Mouse (Mus musculus) cerebellum, adult 11 months (tissue): ENCODE results near the gene Gtf3c2.
"Not testable (repeated sequence)": the region's sequence is repeated elsewhere in the genome, so short reads cannot be mapped to it uniquely, and the experiment has no call there.

ENCODE experiments used
- DNase-seq: peaks from one replicate; pipeline ENCODE4 v3.0.0; 2022

Gene Gtf3c2

GRCm38 (mm10) chr5:31179766-31180630 is at the start of gene Gtf3c2, which contains the start of gene Gm29609:
Gene Gtf3c2, minus strand, starts transcription at chr5:31180144.
Gene Gm29609, minus strand, starts transcription at chr5:31179911.
- peak; percentile 96 for DNase-seq

GRCm38 (mm10) chr5:31226641-31227040 is 46.7 kb upstream of the Gtf3c2 start:
- no peak for DNase-seq

GRCm38 (mm10) chr5:31222696-31223095 is 42.8 kb upstream of the Gtf3c2 start:
- DNase-seq = no peak

- no peak for DNase-seq
Observed at GRCm38 (mm10) chr5:31221304-31221945, 41.5 kb upstream of the Gtf3c2 start.

- peak; percentile 95 for DNase-seq
Observed at GRCm38 (mm10) chr5:31220448-31221303, 40.7 kb upstream of the Gtf3c2 start, which contains the start of gene Ppm1g. Gene Ppm1g, minus strand, starts transcription at chr5:31220687.

GRCm38 (mm10) chr5:31219911-31220447 is 40.0 kb upstream of the Gtf3c2 start:
- no peak for DNase-seq

GRCm38 (mm10) chr5:31219474-31219873 is 39.5 kb upstream of the Gtf3c2 start:
- no peak for DNase-seq

GRCm38 (mm10) chr5:31219070-31219469 is 39.1 kb upstream of the Gtf3c2 start:
- no peak for DNase-seq

GRCm38 (mm10) chr5:31218294-31218693 is 38.4 kb upstream of the Gtf3c2 start:
- DNase-seq = no peak

GRCm38 (mm10) chr5:31216554-31216953 is 36.6 kb upstream of the Gtf3c2 start:
- not testable (repeated sequence) for DNase-seq

GRCm38 (mm10) chr5:31204421-31204820 is 24.5 kb upstream of the Gtf3c2 start:
- no peak for DNase-seq

- no peak for DNase-seq
Observed at GRCm38 (mm10) chr5:31203866-31204265, 23.9 kb upstream of the Gtf3c2 start.

- DNase-seq = no peak
Observed at GRCm38 (mm10) chr5:31202933-31203332, 23.0 kb upstream of the Gtf3c2 start.

- peak; percentile 96 for DNase-seq
Observed at GRCm38 (mm10) chr5:31201742-31202590, 22.0 kb upstream of the Gtf3c2 start, which contains the start of gene Zfp513. Gene Zfp513, minus strand, starts transcription at chr5:31202303.

- no peak for DNase-seq
Observed at GRCm38 (mm10) chr5:31201042-31201741, 21.2 kb upstream of the Gtf3c2 start.

- DNase-seq = no peak
Observed at GRCm38 (mm10) chr5:31200327-31200768, 20.4 kb upstream of the Gtf3c2 start.

- DNase-seq = no peak
Observed at GRCm38 (mm10) chr5:31199893-31200292, 19.9 kb upstream of the Gtf3c2 start.

GRCm38 (mm10) chr5:31199321-31199892 is 19.5 kb upstream of the Gtf3c2 start:
- DNase-seq = no peak

GRCm38 (mm10) chr5:31198616-31199320 is 18.8 kb upstream of the Gtf3c2 start:
- no peak for DNase-seq

GRCm38 (mm10) chr5:31198170-31198569 is 18.2 kb upstream of the Gtf3c2 start:
- DNase-seq = no peak
